ENCODE assay signal across 8 mouse cellular contexts in the genomic region with DNA sequence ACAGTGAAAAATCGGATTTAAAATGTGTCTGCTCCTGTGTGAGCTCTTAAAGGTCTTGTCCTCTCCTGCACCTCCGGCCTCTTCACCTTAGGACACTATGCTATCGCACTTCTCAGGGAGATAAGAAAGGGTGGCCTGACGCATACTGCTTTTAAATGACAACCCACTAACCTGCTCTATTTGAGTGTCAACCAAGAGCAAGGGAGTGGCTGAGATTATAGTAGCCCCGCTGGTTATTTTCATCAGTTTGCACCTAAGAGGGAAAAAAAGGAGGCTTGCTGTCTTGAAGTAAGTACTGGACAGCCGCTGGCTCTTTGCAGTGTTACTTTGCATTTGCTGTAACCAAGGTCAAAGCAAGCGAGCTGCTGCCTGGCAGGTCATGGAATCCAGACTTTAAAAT. TPM values are rescaled to one million over a fixed set of nuclear protein-coding genes. Genes with fewer than 3 reads are reported as not detected.
DNase-seq lines count a peak whose midpoint lies in the region; ATAC-seq lines count a peak whose summit lies in the region.

No protein-coding gene starts in this region.

- H3K27me3 ChIP-seq in lung, embryonic 16.5 days (ENCODE audit: control insufficient read depth, insufficient read depth, low read depth, low read length), result no peaks in the 10 kb centered on the region
- H3K27me3 ChIP-seq in limb, embryonic 13.5 days, result no peaks in the 10 kb centered on the region; the same call in 1 of the 2 replicates
- no peaks in the 10 kb centered on the region for H3K27me3 ChIP-seq in stomach, embryonic 15.5 days (replicated peaks)

- DNase-seq in adrenal gland, adult (ENCODE audit: inconsistent age in 2 of 2, low spot score in 1 of 2), result peak; percentile 44 to 82
- no peak for DNase-seq in adrenal gland, adult 8-10 months
- no peak for DNase-seq in lung, postnatal 10 days
- no peak for DNase-seq in spleen, postnatal 4 days (ENCODE audit: low spot score in 2 of 2)

- H3K36me3 ChIP-seq in lung, embryonic 16.5 days (ENCODE audit: control insufficient read depth, insufficient read depth, low read length), result no peaks in the 10 kb centered on the region
- H3K36me3 ChIP-seq in limb, embryonic 13.5 days, result 0 out of 2 replicates have a peak, but pooled peaks cover 3% of the 10 kb centered on the region
- no peaks in the 10 kb centered on the region for H3K36me3 ChIP-seq in stomach, embryonic 15.5 days

- H3K4me3 ChIP-seq in lung, embryonic 16.5 days (ENCODE audit: low read length), result peak overlapping the region; percentile 85
- peak overlapping the region; percentile 84 for H3K4me3 ChIP-seq in limb, embryonic 13.5 days
- H3K4me3 ChIP-seq in stomach, embryonic 15.5 days (replicated peaks), result peak overlapping the region; percentile 88

- H3K4me2 ChIP-seq in lung, embryonic 16.5 days (ENCODE audit: low read depth, low read length), result peak overlapping the region; percentile 92
- H3K4me2 ChIP-seq in limb, embryonic 13.5 days (replicated peaks), result peak overlapping the region; percentile 92
- peak overlapping the region; percentile 87 for H3K4me2 ChIP-seq in stomach, embryonic 15.5 days

- H3K27ac ChIP-seq in lung, embryonic 16.5 days (ENCODE audit: low read length), result no peak overlapping the region
- no peak overlapping the region for H3K27ac ChIP-seq in limb, embryonic 13.5 days
- no peak overlapping the region for H3K27ac ChIP-seq in stomach, embryonic 15.5 days

- 39% methylated on average over 7 of the region's 7 CpGs for WGBS in lung, embryonic 16.5 days
- WGBS in limb, embryonic 13.5 days, result 78% methylated on average over 7 of the region's 7 CpGs
- WGBS in stomach, embryonic 15.5 days, result 48% methylated on average over 7 of the region's 7 CpGs

- H3K9me3 ChIP-seq in lung, embryonic 16.5 days (ENCODE audit: control insufficient read depth, low read length), result peaks cover 2% of the 10 kb centered on the region
- no peaks in the 10 kb centered on the region for H3K9me3 ChIP-seq in limb, embryonic 13.5 days
- H3K9me3 ChIP-seq in stomach, embryonic 15.5 days, result no peaks in the 10 kb centered on the region

- peak overlapping the region; percentile 93 for H3K9ac ChIP-seq in lung, embryonic 16.5 days (ENCODE audit: low read length)
- peak overlapping the region; percentile 77 for H3K9ac ChIP-seq in limb, embryonic 13.5 days
- no peak overlapping the region for H3K9ac ChIP-seq in stomach, embryonic 15.5 days

- H3K4me1 ChIP-seq in lung, embryonic 16.5 days (replicated peaks; ENCODE audit: control insufficient read depth, insufficient read depth, low read length), result peaks cover 19% of the 10 kb centered on the region
- peaks cover 25% of the 10 kb centered on the region for H3K4me1 ChIP-seq in limb, embryonic 13.5 days
- peaks cover 18% of the 10 kb centered on the region for H3K4me1 ChIP-seq in stomach, embryonic 15.5 days

- no peak for ATAC-seq in lung, embryonic 16.5 days (ENCODE audit: low read depth)
- no peak for ATAC-seq in limb, embryonic 13.5 days (ENCODE audit: low FRiP score, low read depth)
- no peak for ATAC-seq in stomach, embryonic 15.5 days (ENCODE audit: insufficient read depth, low FRiP score, low read depth)
- ATAC-seq in granulocyte monocyte progenitor cell, adult 5-6 weeks (replicated peaks; ENCODE audit: poor library complexity, severe bottlenecking), result no peak

RNA-seq across cellular contexts. Expression of a gene that starts 0.6 kb away (rescaled TPM):
- 100 to 1,000 TPM in 2 of 4 experiments, 10 to 100 TPM in 2; 96.1 to 103 (median 101) TPM for total RNA-seq in adrenal gland, adult 8-10 months (2022)
- 63.3 and 68.5 TPM in 2 replicates for polyA plus RNA-seq in lung, embryonic 16.5 days (2015; fragmentation: Nextera tagmentation; extraction: Ambion mirVana)
- polyA plus RNA-seq in limb, embryonic 13.5 days (2015; fragmentation: Nextera tagmentation; extraction: Ambion mirVana), result 31.2 and 32.0 TPM in 2 replicates
- polyA plus RNA-seq in stomach, embryonic 15.5 days (2015; fragmentation: Nextera tagmentation; extraction: Ambion mirVana), result 43.0 and 43.3 TPM in 2 replicates
- total RNA-seq in granulocyte monocyte progenitor cell, adult 5-6 weeks (2014; fragmentation: Nextera tagmentation), result 14.6 and 21.0 TPM in 2 replicates
- 13.2 and 18.1 TPM in 2 replicates for total RNA-seq in granulocyte monocyte progenitor cell, adult 5-6 weeks (2017)

Comparison
In these comparisons a context has a peak if more than half of its experiments do, and no peak if none do; other contexts are left out.
1. DNase-seq: peak in adrenal gland, adult (2 of 2); none in adrenal gland, adult 8-10 months (single experiment), lung, postnatal 10 days (single experiment) and spleen, postnatal 4 days (0 of 2).
2. Peak in every context shown above with its lines, with median percentiles within 50 percentile points of each other: H3K4me2 ChIP-seq and H3K4me3 ChIP-seq.